ENCODE assay signal across 20 mouse cellular contexts in the genomic region with DNA sequence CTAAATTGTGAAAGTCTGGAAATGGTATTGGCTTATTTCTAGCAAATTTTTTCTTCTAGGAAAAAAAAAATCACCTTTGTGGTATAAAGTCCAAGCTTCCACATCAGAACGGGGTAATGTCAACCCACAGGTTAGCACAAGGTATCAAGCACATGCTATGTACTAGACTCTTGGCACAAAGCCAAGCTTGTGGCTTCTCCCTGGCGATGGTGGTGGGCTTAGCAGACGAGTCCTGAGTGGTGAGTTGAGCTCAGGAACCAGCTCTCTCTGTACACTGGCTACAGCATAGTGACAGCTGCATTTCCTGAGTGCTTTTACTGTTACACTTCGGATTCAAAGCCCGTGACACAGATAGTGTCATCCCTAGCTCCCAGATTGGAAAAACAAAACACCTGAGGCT. TPM values are rescaled to one million over a fixed set of nuclear protein-coding genes. Genes with fewer than 3 reads are reported as not detected.
"Had no signal": no experiment of that assay in that cellular context is flagged by ENCODE, and none has a peak within 500 bp of the region (broad histone marks: within the 10 kb centered on the region; RNA-seq: fewer than 3 reads in every experiment).

No protein-coding gene starts in this region.

- H3K4me1 ChIP-seq: stomach, embryonic 15.5 days had no signal

- H3K9ac ChIP-seq: limb, embryonic 13.5 days; liver, embryonic 13.5 days; lung, embryonic 14.5 days; midbrain, embryonic 12.5 days; midbrain, embryonic 15.5 days; neural tube, embryonic 13.5 days; stomach, embryonic 15.5 days had no signal

- H3K27ac ChIP-seq: kidney, postnatal 0 days; layer of hippocampus, adult 2 months; limb, embryonic 10.5 days; limb, embryonic 13.5 days; liver, embryonic 13.5 days; midbrain, embryonic 12.5 days; midbrain, embryonic 15.5 days; neural tube, embryonic 13.5 days; stomach, embryonic 15.5 days had no signal

- H3K4me3 ChIP-seq: layer of hippocampus, adult 2 months; limb, embryonic 10.5 days; limb, embryonic 13.5 days; liver, embryonic 13.5 days; midbrain, embryonic 12.5 days; midbrain, embryonic 15.5 days; neural tube, embryonic 13.5 days; stomach, embryonic 15.5 days had no signal

- ATAC-seq: intestine, postnatal 0 days; lung, postnatal 0 days; midbrain, embryonic 15.5 days had no signal

- H3K9me3 ChIP-seq: limb, embryonic 10.5 days; limb, embryonic 13.5 days; liver, embryonic 13.5 days; megakaryocyte, embryonic 14.5 days; midbrain, embryonic 12.5 days; midbrain, embryonic 15.5 days; neural tube, embryonic 13.5 days; stomach, embryonic 15.5 days had no signal

- DNase-seq: kidney, adult 2 months; kidney, postnatal 25 days; layer of hippocampus, adult 9-11 months; lung, embryonic 14.5 days; retina, postnatal 1 day; right cerebral cortex, postnatal 25 days; spleen, adult 18-20 months; thymus, postnatal 4 days had no signal

- H3K27me3 ChIP-seq: liver, embryonic 13.5 days; megakaryocyte, embryonic 14.5 days; stomach, embryonic 15.5 days had no signal

- H3K36me3 ChIP-seq: limb, embryonic 10.5 days; limb, embryonic 13.5 days; liver, embryonic 13.5 days; midbrain, embryonic 12.5 days; midbrain, embryonic 15.5 days; neural tube, embryonic 13.5 days; stomach, embryonic 15.5 days had no signal

RNA-seq across cellular contexts. Expression of a gene that starts 2.9 kb away (rescaled TPM):
- polyA plus RNA-seq: lung, embryonic 14.5 days had no signal
